Mouse (Mus musculus) liver, embryonic 12.5 days (tissue): Measurements from ENCODE around the gene Tspan18. TPM values are rescaled to one million over a fixed set of nuclear protein-coding genes. Genes with fewer than 3 reads are reported as not detected.

Experiments
- ATAC-seq: fragments of 200-750 bp; cut with Nextera tagmentation; 2 replicates; pipeline ENCODE4 v1.8.0; 2017; ENCODE audit warnings: moderate number of reproducible peaks, mild to moderate bottlenecking, moderate library complexity
- H3K27ac ChIP-seq: fragments of 300-500 bp; sonication (generic); 2 replicates; pipeline ENCODE4 v1.5.1; 2016; ENCODE audit warnings: mild to moderate bottlenecking
- H3K27me3 ChIP-seq: fragments of 300-500 bp; sonication (generic); replicated peaks from 2 replicates; pipeline ENCODE4 v1.6.1; 2016; ENCODE audit warnings: mild to moderate bottlenecking, moderate library complexity
- H3K36me3 ChIP-seq: fragments of 300-500 bp; sonication (generic); 2 replicates; pipeline ENCODE4 v1.6.1; 2016; ENCODE audit warnings: mild to moderate bottlenecking, moderate library complexity
- H3K4me1 ChIP-seq: fragments of 300-500 bp; sonication (generic); 2 replicates; pipeline ENCODE4 v1.6.1; 2016
- H3K4me2 ChIP-seq: fragments of 300-500 bp; sonication (generic); 2 replicates; pipeline ENCODE4 v1.6.1; 2016; ENCODE audit warnings: mild to moderate bottlenecking, moderate library complexity
- H3K4me3 ChIP-seq: fragments of 300-500 bp; sonication (generic); 2 replicates; pipeline ENCODE4 v1.5.1; 2016; ENCODE audit warnings: mild to moderate bottlenecking, moderate library complexity
- H3K9ac ChIP-seq: fragments of 300-500 bp; sonication (generic); 2 replicates; pipeline ENCODE4 v1.6.1; 2016; ENCODE audit warnings: mild to moderate bottlenecking, moderate library complexity
- H3K9me3 ChIP-seq: fragments of 300-500 bp; sonication (generic); replicated peaks from 2 replicates; pipeline ENCODE4 v1.6.1; 2016; ENCODE audit warnings: mild to moderate bottlenecking, moderate library complexity
- WGBS: fragments of 180-500 bp; shearing (Covaris S2); methylation state at CpG from one replicate; pipeline ENCODE4 v1.1.7; 2016; ENCODE audit not compliant: insufficient replicate concordance; 5-methylcytosine and 5-hydroxymethylcytosine counted together
- polyA plus RNA-seq: library from polyadenylated mRNA; unstranded; fragments of >200 nt; fragmentation: Nextera tagmentation; extraction: Ambion mirVana; gene quantifications from 2 replicates; pipeline ENCODE4 v1.2.1, GENCODE M21; 2016

Tspan18 gene
- polyA plus RNA-seq, 1 experiment from 2014 or later: 6.2 TPM

DNA sequence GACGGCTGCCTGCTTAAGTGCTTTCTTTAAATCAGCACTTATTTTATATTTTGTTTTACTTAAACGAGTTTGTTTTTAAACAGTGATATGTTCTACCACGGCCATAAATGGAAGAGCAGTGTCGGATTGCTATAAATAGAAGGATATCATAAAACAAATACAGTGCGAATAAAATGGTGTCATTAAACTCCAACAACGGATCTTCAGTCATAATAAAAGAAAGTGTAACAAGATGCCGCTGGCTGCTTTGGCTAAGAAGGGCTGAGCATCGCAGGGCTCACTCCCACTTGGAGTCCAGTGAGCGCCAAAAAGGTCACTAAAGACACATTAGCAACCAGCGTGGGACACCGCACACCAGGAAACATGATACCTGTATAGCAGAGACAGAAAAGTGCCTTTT lies 1.7 kb upstream of the Tspan18 start:
- WGBS: 83% methylated on average over 11 of the region's 11 CpGs
- H3K27ac ChIP-seq: no peak overlapping the region
- peaks cover 25% of the 10 kb centered on the region for H3K4me1 ChIP-seq
- H3K9me3 ChIP-seq: no peaks in the 10 kb centered on the region
- no peaks in the 10 kb centered on the region for H3K36me3 ChIP-seq
- H3K4me2 ChIP-seq: no peak overlapping the region
- no peak for ATAC-seq
- H3K9ac ChIP-seq: no peak overlapping the region
- peaks cover 42% of the 10 kb centered on the region for H3K27me3 ChIP-seq
- no peak overlapping the region for H3K4me3 ChIP-seq

- peaks cover 25% of the 10 kb centered on the region for H3K4me1 ChIP-seq
These were observed 976 bp downstream of the Tspan18 start for GRCm38 (mm10) chr2:93333241-93333816.

GRCm38 (mm10) chr2:93332277-93332676 lies 2.0 kb downstream of the Tspan18 start:
- Histone ChIP-seq H3K27me3 (peaks cover 31% of the 10 kb centered on the region), H3K4me2 (peak overlapping the region; percentile 95; the same call in 1 of the 2 replicates), H3K36me3 (no peaks in the 10 kb centered on the region), H3K27ac (no peak overlapping the region), H3K9ac (no peak overlapping the region), H3K4me1 (peaks cover 25% of the 10 kb centered on the region), H3K4me3 (no peak overlapping the region), H3K9me3 (no peaks in the 10 kb centered on the region)
- WGBS: 72% methylated on average over 4 of the region's 4 CpGs
- ATAC-seq: no peak

More at GRCm38 (mm10) chr2:93333241-93333816, 976 bp downstream of the Tspan18 start:
- Histone ChIP-seq H3K27ac (no peak overlapping the region), H3K4me3 (peak overlapping the region; percentile 64), H3K9ac (peak overlapping the region; percentile 71), H3K4me2 (peak overlapping the region; percentile 95), H3K36me3 (no peaks in the 10 kb centered on the region), H3K27me3 (peaks cover 31% of the 10 kb centered on the region), H3K9me3 (no peaks in the 10 kb centered on the region)
- peak; percentile 42; the same call in 1 of the 2 replicates for ATAC-seq
- WGBS: 2% methylated on average over 29 of the region's 29 CpGs

DNA sequence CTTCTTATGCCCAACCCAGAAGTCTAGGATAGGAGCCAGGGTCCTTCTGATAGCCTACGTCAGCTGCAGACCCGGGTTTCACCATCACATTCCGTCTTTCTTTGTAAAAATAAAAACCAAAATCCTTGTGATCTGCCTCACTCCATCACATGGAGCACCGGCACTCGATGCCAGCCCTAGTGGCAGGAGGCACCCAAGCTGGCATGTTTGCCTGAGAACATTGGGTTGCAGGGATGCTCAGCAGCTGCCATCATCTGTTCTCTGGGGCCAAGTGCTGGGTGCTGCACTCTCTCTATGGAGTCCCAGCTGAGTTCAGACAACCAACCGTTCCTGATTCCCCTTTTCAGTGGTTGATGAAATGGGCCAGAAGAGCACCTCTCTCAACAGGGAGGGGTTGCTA lies 3.2 kb downstream of the Tspan18 start:
- peaks cover 25% of the 10 kb centered on the region for H3K4me1 ChIP-seq
- no peak overlapping the region for H3K4me3 ChIP-seq
- no peaks in the 10 kb centered on the region for H3K36me3 ChIP-seq
- no peaks in the 10 kb centered on the region for H3K9me3 ChIP-seq
- no peak for ATAC-seq
- H3K4me2 ChIP-seq: no peak overlapping the region
- H3K27ac ChIP-seq: no peak overlapping the region
- 76% methylated on average over 6 of the region's 6 CpGs for WGBS
- no peak overlapping the region for H3K9ac ChIP-seq
- H3K27me3 ChIP-seq: peaks cover 31% of the 10 kb centered on the region

DNA sequence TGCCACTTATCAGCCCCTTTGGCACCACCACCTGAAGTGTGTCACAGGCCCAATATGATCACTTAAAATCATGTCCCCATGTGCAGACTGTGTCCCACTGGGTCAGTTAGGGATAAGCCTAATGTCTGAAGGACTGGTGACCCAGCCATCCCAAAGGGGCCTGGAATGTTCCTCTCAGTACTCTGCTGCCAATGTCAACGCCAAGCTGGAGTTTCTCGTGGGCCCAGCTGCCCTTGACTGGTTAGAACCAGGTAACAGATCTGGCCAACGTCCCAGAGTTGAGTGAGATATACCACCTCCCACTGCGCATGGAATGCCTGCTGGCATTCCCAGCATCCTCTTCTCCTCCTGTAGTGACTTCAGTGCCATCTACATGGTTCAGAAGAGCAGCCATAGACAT lies 5.2 kb downstream of the Tspan18 start:
- Histone ChIP-seq H3K9ac (no peak overlapping the region), H3K4me3 (no peak overlapping the region), H3K27ac (no peak overlapping the region), H3K9me3 (no peaks in the 10 kb centered on the region), H3K4me2 (no peak overlapping the region), H3K4me1 (peaks cover 17% of the 10 kb centered on the region), H3K27me3 (peaks cover 17% of the 10 kb centered on the region; the same call in 1 of the 2 replicates), H3K36me3 (no peaks in the 10 kb centered on the region)
- 63% methylated on average over 4 of the region's 4 CpGs for WGBS
- ATAC-seq: no peak

GRCm38 (mm10) chr2:93327915-93328555 lies 6.3 kb downstream of the Tspan18 start:
- H3K9me3 ChIP-seq: no peaks in the 10 kb centered on the region
- WGBS: 72% methylated on average over 7 of the region's 7 CpGs
- no peak overlapping the region for H3K27ac ChIP-seq
- peaks cover 17% of the 10 kb centered on the region; the same call in 1 of the 2 replicates for H3K27me3 ChIP-seq
- no peak overlapping the region for H3K4me3 ChIP-seq
- H3K4me2 ChIP-seq: no peak overlapping the region
- peaks cover 7% of the 10 kb centered on the region; the same call in 1 of the 2 replicates for H3K4me1 ChIP-seq
- H3K9ac ChIP-seq: no peak overlapping the region
- H3K36me3 ChIP-seq: no peaks in the 10 kb centered on the region
- no peak for ATAC-seq

DNA sequence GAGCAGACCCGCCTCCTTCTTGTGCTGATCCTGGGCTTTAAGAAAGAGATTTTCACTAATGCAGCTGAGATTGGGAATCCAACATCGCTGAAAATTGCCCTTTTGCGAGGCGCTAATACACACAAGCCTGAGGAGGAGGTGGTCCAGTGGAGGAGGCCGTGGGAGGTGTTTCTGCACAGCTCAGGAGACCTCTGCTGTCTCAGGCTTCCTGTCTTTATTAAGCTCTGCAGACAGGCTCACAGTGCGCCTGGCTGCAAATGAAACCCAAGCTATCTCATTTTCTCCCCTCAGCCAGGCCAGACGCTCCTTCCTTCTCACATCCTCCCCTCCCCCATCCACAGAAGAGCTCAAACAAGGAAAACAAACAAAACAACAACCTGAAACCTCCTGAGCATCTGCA lies 9.6 kb downstream of the Tspan18 start:
- 51% methylated on average over 7 of the region's 7 CpGs for WGBS
- Histone ChIP-seq H3K4me1 (peaks cover 5% of the 10 kb centered on the region; the same call in 1 of the 2 replicates), H3K27me3 (no peaks in the 10 kb centered on the region), H3K27ac (no peak overlapping the region), H3K4me2 (no peak overlapping the region), H3K9ac (no peak overlapping the region), H3K36me3 (no peaks in the 10 kb centered on the region), H3K4me3 (no peak overlapping the region), H3K9me3 (no peaks in the 10 kb centered on the region)
- no peak for ATAC-seq

DNA sequence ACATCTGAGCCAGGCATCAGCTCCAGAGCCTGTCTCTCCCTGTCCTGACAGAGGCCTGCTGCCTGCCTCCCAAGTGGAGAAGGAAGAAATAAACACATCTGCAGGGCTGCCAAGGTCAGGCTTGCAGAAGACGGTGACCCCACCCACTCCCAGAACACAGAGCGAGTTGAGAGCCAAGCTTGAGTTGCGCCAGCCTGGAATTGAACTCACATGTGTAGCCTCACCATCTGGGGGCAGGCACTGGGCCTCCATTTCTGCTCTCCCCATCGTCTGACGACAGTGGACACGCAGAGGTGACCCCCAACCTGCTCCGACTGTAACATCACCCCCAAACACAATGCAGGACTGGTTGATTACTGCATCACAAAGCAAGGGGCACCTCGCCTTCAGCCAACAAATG lies 12.4 kb downstream of the Tspan18 start:
- Histone ChIP-seq H3K4me1 (peaks cover 5% of the 10 kb centered on the region; the same call in 1 of the 2 replicates), H3K27me3 (no peaks in the 10 kb centered on the region)
- WGBS: 69% methylated on average over 8 of the region's 8 CpGs

DNA sequence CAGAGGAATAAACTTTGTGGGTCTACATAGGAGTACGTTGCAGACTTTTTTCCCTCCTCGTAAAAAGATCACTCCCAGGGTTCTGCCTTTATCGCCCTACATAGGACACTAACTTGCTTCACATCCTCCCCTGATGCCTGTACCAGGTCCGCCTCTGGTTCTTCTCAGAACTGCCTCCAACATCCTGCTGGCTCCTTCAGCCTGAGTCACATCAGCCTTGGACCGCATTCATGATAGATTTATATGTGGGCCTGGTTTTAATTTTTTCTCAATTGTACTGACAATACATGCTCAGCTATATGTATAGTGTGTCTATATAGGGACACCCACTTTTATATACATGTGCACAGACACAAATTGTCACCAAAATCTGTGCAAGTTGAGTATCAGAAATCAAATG lies 14.0 kb downstream of the Tspan18 start:
- no peaks in the 10 kb centered on the region for H3K27me3 ChIP-seq
- 64% methylated on average over 5 of the region's 5 CpGs for WGBS
- H3K4me2 ChIP-seq: no peak overlapping the region
- H3K36me3 ChIP-seq: no peaks in the 10 kb centered on the region
- no peaks in the 10 kb centered on the region for H3K9me3 ChIP-seq
- no peak overlapping the region for H3K9ac ChIP-seq
- H3K4me1 ChIP-seq: peaks cover 5% of the 10 kb centered on the region; the same call in 1 of the 2 replicates
- no peak overlapping the region for H3K27ac ChIP-seq
- no peak for ATAC-seq
- H3K4me3 ChIP-seq: no peak overlapping the region

More for the DNA sequence above, 12.4 kb downstream of the Tspan18 start:
- Histone ChIP-seq H3K27ac (no peak overlapping the region), H3K9me3 (no peaks in the 10 kb centered on the region), H3K4me3 (no peak overlapping the region), H3K4me2 (no peak overlapping the region), H3K9ac (no peak overlapping the region), H3K36me3 (no peaks in the 10 kb centered on the region)
- no peak for ATAC-seq

DNA sequence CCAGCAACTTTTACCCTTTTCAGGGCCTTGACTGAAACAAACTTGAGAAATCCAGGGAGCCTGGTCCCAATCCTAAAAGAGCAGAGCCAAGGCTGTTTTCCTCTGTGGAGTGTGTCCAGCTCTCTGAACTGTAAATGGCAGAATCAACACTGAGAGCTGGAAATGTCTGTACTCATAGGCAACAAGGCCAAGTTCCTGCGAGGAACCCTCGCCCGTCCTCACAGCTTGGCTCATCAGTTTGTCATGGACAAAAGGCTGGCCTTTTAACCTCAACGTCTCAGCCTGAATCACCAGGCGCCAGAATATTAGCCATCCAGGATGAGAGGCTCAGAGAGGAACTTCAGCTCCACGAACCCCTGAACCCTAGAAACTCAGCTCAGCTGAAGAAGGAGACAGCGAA lies 14.7 kb downstream of the Tspan18 start:
- Histone ChIP-seq H3K4me2 (no peak overlapping the region), H3K9me3 (no peaks in the 10 kb centered on the region), H3K9ac (no peak overlapping the region), H3K36me3 (no peaks in the 10 kb centered on the region), H3K4me1 (peaks cover 5% of the 10 kb centered on the region; the same call in 1 of the 2 replicates), H3K27me3 (no peaks in the 10 kb centered on the region), H3K27ac (no peak overlapping the region), H3K4me3 (no peak overlapping the region)
- ATAC-seq: no peak
- 56% methylated on average over 7 of the region's 7 CpGs for WGBS

DNA sequence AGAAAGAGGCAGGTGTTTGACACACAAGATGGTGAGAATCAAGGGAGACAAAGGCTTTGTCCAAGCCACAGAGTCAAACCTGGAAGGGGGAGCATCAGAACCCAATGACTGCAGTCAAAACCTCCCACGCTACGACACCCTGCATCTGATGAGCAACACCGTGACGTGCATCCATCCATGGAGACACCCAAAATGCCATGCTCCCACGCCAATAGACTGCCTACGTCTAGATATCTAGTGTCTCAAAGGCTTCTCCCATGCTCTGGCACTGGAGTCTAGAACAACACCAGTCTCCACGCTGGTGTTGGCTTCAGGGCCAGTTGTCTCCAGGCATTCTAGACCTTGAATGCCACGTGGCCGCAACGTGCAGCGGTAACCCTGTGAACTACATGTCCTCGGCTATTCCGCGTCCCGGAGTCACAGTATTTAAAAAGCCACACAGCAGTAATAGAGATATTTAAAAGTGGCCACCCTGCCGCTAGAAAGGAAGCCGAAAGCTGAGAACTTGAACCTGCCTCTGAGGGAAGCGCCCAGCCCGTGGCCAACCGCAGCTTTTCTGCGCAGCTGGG lies 15.4 kb downstream of the Tspan18 start:
- ATAC-seq: no peak
- H3K4me3 ChIP-seq: no peak overlapping the region
- H3K27me3 ChIP-seq: no peaks in the 10 kb centered on the region
- H3K27ac ChIP-seq: no peak overlapping the region
- no peak overlapping the region for H3K4me2 ChIP-seq
- no peak overlapping the region for H3K9ac ChIP-seq
- no peaks in the 10 kb centered on the region for H3K9me3 ChIP-seq
- H3K36me3 ChIP-seq: no peaks in the 10 kb centered on the region
- peaks cover 5% of the 10 kb centered on the region; the same call in 1 of the 2 replicates for H3K4me1 ChIP-seq
- 82% methylated on average over 21 of the region's 21 CpGs for WGBS
